Mouse (Mus musculus) CD4-positive helper T cell, adult 2 months (primary cell): ENCODE data around the gene Adat2.

ENCODE experiments used
- DNase-seq: peaks from one replicate; pipeline ENCODE4 v3.0.0-alpha.2; 2012; ENCODE audit warnings: low read depth, missing footprints, low spot score

Adat2 gene

GRCm38 (mm10) chr10:13596073-13596472 lies 43.4 kb downstream of the Adat2 start:
- DNase-seq: no peak

- DNase-seq: no peak
Observed at GRCm38 (mm10) chr10:13596866-13597265, 44.2 kb downstream of the Adat2 start.

GRCm38 (mm10) chr10:13597491-13597890 lies 44.8 kb downstream of the Adat2 start:
- no peak for DNase-seq

GRCm38 (mm10) chr10:13600926-13601325 lies 48.2 kb downstream of the Adat2 start:
- no peak for DNase-seq
